Mouse (Mus musculus) testis, adult 2 months (tissue): Measurements from ENCODE around the gene Ferd3l. TPM values are rescaled to one million over a fixed set of nuclear protein-coding genes. Genes with fewer than 3 reads are reported as not detected.
A peak's percentile ranks its signal among the peaks of the same experiment; 100 is the strongest.

Experiments used
- H3K27ac ChIP-seq: fragments of 200-500 bp; 2 replicates; pipeline ENCODE4 v1.5.1; 2012; ENCODE audit warnings: low read depth, low read length; ENCODE audit not compliant: control insufficient read depth, insufficient read depth
- H3K27me3 ChIP-seq: fragments of 200-500 bp; 2 replicates; pipeline ENCODE4 v1.6.1; 2012; ENCODE audit warnings: mild to moderate bottlenecking, low read length, moderate library complexity; ENCODE audit not compliant: control insufficient read depth, insufficient read depth
- H3K36me3 ChIP-seq: fragments of 200-500 bp; 2 replicates; pipeline ENCODE4 v1.6.1; 2012; ENCODE audit warnings: mild to moderate bottlenecking, low read length; ENCODE audit not compliant: control insufficient read depth, insufficient read depth
- H3K4me1 ChIP-seq: fragments of 200-500 bp; 2 replicates; pipeline ENCODE4 v1.6.1; 2012; ENCODE audit warnings: low read length; ENCODE audit not compliant: control insufficient read depth, insufficient read depth
- H3K4me3 ChIP-seq: fragments of 200-500 bp; 2 replicates; pipeline ENCODE4 v1.5.1; 2012; ENCODE audit warnings: low read depth, mild to moderate bottlenecking, low read length, moderate library complexity, mixed read lengths; ENCODE audit not compliant: control insufficient read depth
- CTCF ChIP-seq: fragments of 200-500 bp; IDR thresholded peaks from 2 replicates; pipeline ENCODE4 v1.5.1; 2012; ENCODE audit warnings: low read depth, mild to moderate bottlenecking, inconsistent platforms, low read length, moderate library complexity; ENCODE audit not compliant: control insufficient read depth, insufficient read depth, insufficient replicate concordance
- POLR2A ChIP-seq: fragments of 200-500 bp; IDR thresholded peaks from 2 replicates; pipeline ENCODE4 v1.6.1; 2012; ENCODE audit warnings: low read depth, mild to moderate bottlenecking, inconsistent platforms, low read length, moderate library complexity; ENCODE audit not compliant: control insufficient read depth
- polyA plus RNA-seq: library from polyadenylated mRNA; depleted of rRNA; stranded (reverse); fragments of >200 nt; gene quantifications from 2 replicates; pipeline ENCODE4 v1.2.3, GENCODE M21; 2012; rRNA removed

Gene Ferd3l
- not detected in 2 replicates for polyA plus RNA-seq

DNA sequence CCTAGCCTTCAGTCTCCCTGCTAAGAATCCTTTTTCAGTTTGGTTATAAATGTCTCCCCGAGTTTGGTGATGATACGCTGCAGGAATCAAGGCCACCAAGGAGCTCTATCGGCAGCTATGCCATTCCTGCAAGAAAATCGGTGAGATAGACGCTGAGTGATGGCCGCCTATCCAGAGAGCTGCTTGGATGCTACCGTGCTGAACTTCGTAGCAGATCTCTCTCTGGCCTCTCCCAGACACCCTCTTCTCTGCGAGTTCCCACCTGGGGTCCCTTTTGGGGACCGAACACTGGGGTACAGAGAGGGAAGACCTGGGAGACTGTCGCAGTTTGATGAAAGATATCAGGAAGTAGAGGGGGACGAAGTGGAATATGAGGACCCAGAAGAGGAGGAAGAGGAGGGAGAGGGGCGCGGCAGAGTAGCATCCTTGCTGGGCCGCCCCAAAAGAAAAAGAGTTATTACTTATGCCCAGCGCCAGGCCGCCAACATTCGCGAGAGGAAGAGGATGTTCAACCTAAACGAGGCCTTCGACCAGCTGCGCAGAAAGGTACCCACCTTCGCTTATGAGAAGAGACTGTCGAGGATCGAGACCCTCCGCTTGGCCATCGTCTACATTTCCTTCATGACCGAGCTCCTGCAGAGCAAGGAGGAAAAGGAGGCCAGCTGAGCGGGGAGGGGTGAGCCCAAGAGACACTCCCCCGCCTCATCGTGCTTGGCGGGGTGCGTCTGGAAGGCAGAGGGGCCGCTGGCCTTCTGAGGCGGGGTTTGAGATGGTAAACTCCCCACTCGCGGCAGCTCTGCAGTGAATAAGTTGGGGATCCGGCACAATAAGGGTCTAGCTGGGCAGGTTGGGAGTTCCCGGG lies at the start of gene Ferd3l:
Gene Ferd3l, plus strand, starts transcription at position 95 of the 862 bp plus-strand sequence.
- no peak within 1 kb of the TSS for H3K27ac ChIP-seq
- no peak for TF ChIP-seq CTCF
- TF ChIP-seq POLR2A, result no peak
- no peaks in the 10 kb centered on the region for H3K36me3 ChIP-seq
- H3K4me1 ChIP-seq, result peaks cover 4% of the 10 kb centered on the region; the same call in 1 of the 2 replicates
- H3K4me3 ChIP-seq, result peak within 1 kb of the TSS; percentile 47
- H3K27me3 ChIP-seq, result no peaks in the 10 kb centered on the region

DNA sequence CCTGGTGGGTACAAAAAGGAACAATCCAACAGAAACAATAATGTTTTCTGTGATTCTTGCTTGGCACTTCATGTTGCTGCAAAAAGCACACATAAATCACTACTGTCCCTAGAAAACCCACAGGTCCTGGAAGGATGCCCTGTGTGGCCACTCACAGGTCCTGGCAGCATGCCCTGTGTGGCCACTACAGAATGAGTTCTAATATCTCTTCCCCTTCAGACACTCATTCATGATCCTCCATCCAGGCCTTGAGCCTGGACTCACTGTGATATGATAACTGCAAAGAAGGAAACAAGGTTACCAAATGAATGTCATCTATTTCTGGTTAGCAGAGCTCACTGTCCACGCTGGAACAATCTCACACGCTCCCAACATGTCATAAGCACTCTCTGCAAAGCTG lies 34.3 kb upstream of the Ferd3l start:
- H3K4me1 ChIP-seq, result no peaks in the 10 kb centered on the region
- H3K27ac ChIP-seq, result no peak overlapping the region
- TF ChIP-seq CTCF (no peak), POLR2A (no peak)

DNA sequence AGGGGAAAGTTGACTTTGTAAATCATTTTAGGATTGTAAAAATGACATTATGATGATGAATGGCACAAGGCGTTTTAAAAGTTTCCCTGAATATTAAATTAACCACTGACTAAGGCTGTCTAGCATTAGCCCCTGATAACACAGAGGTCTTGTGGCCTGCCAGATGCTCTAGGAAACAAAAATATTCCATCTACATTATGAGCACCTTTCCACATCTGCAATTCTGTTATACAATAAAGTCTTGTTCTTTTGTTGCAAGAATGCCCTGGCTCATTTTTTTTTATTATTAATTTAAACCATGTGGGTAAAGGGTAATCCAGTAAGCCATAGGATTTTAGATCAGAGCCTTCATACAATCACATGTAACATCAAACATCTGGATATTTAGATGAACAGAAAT lies 33.6 kb upstream of the Ferd3l start:
- TF ChIP-seq CTCF (no peak), POLR2A (no peak)
- no peaks in the 10 kb centered on the region for H3K27me3 ChIP-seq

More for the DNA sequence above, 34.3 kb upstream of the Ferd3l start:
- no peaks in the 10 kb centered on the region for H3K36me3 ChIP-seq
- no peak overlapping the region for H3K4me3 ChIP-seq
- H3K27me3 ChIP-seq, result no peaks in the 10 kb centered on the region

DNA sequence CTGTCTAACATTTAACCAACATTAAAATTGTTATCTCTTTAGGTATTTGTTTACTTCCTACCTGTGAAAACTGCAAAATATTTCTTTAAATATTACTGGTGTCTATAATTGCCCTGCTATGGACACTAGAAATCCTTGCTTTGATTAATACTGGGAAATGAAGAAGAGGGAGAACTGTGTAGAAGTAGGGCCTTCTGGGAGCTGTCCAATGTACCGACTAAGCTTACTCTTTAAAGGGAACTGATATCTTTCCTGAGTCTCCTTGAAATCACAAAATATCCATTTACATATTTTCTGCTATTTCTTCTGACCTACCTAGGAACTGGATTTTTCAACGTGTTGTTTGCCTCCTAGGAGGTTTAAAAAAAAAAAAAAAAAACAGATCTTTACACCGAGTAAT lies 1.5 kb upstream of the Ferd3l start:
- no peak overlapping the region for H3K27ac ChIP-seq
- H3K36me3 ChIP-seq, result no peaks in the 10 kb centered on the region
- H3K4me1 ChIP-seq, result peaks cover 4% of the 10 kb centered on the region; the same call in 1 of the 2 replicates
- H3K27me3 ChIP-seq, result no peaks in the 10 kb centered on the region
- no peak overlapping the region for H3K4me3 ChIP-seq
- no peak for TF ChIP-seq POLR2A
- no peak for TF ChIP-seq CTCF

More for the DNA sequence above, 33.6 kb upstream of the Ferd3l start:
- H3K36me3 ChIP-seq, result no peaks in the 10 kb centered on the region
- no peak overlapping the region for H3K27ac ChIP-seq
- H3K4me1 ChIP-seq, result no peaks in the 10 kb centered on the region
- no peak overlapping the region for H3K4me3 ChIP-seq

DNA sequence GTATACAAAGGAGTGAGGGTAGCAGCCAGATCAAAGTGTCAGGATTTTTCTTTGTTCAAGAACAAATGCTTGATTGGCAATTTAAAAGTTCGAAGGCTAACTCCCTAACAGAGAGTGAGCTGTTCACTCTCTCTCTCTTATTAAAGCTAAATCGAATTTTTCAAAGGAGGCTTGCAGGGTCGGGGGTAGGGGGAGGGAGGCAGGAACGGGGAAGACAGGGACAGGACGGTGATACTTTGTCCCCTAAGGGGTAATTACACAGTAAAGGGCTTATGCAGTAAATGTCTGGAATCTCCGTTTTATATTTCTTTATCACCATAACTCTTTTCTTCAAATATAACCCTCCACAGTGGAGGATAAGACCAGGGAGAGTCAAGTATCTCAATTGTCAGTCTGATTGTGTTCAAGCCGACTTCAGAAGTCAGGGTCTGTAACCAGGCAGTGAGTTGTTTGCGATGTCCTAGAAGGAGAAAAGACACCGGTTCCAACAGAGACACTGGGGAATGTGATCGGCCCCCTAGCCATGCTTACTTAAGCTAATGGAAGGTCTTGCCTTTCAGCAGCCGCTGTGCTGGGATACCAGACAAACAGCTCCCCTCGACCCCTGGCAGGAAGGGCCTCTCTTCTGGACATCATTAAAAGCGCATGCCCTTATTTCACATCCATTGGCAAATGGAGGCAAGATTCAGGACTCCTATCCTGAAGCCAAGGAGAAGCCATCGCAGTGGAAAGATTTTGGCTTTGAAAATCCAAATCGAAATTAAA lies 709 bp upstream of the Ferd3l start:
- Histone ChIP-seq H3K36me3 (no peaks in the 10 kb centered on the region), H3K27ac (no peak overlapping the region), H3K4me1 (peaks cover 4% of the 10 kb centered on the region; the same call in 1 of the 2 replicates), H3K27me3 (no peaks in the 10 kb centered on the region), H3K4me3 (peak overlapping the region; percentile 3; the same call in 1 of the 2 replicates)
- TF ChIP-seq CTCF (no peak), POLR2A (no peak)

DNA sequence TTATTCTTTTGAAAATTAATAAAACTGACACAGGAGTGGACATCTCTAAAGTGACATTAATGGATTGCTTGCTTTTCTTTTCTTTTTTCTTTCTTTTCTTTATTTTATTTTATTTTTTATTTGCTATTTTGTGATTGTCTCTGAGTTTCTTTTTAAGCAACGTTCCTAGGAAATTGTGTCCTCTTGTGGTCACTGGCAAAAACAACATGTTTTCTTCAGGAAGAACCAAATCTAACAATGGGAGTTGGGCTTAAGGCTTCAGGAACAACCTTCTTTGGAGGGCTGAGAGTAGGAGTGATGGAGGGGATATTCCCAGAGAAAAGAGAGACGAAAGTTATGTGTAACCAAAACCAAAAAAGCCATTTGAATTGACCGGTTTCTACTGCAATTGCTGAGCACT lies 24.6 kb downstream of the Ferd3l start:
- Histone ChIP-seq H3K27me3 (peaks cover 2% of the 10 kb centered on the region), H3K27ac (no peak overlapping the region)

More for the DNA sequence above, 24.6 kb downstream of the Ferd3l start:
- no peaks in the 10 kb centered on the region for H3K36me3 ChIP-seq
- no peak overlapping the region for H3K4me3 ChIP-seq
- H3K4me1 ChIP-seq, result peaks cover 5% of the 10 kb centered on the region; the same call in 1 of the 2 replicates
- TF ChIP-seq POLR2A, result no peak
- TF ChIP-seq CTCF, result no peak
